In the genomic region with DNA sequence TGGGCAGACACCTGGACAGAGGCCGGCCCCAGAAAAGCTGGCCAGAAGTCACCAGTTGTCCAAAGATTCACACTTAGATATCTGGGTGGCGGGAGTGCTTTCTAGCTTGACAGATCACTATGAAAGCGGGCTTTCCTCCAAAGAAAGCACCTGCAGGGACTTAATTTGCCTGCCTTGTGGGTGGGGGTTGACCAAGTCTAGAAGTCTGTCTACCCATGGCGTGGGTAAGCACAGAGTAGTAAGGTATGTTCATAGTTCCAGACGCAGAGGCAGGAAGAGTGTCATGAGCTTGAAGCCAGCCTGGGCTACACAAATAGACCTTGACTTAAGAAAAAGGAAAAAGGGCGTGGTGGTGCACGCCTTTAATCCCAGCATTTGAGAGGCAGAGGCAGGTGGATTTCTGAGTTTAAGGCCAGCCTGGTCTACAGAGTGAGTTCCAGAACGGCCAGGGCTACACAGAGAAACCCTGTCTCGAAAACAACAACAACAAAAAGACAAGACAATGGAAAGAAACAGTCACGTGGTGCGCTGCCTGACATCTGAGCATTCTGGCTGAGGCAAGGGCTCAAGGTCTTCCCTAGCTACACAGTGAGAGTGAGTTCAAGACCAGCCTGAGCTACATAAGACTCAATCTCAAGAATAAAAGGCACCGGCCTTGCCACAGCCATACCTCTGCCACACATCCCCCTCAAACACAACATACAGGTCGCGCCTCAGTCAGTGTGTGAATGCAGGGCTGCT, we compare ENCODE assay signal across 10 mouse cellular contexts. TPM values are rescaled to one million over a fixed set of nuclear protein-coding genes. Genes with fewer than 3 reads are reported as not detected.
"Had no signal": no experiment of that assay in that cellular context is flagged by ENCODE, and none has a peak within 500 bp of the region (broad histone marks: within the 10 kb centered on the region; RNA-seq: fewer than 3 reads in every experiment).

No protein-coding gene starts in this region.

- H3K27ac ChIP-seq: left cerebral cortex, adult 2 months; limb, embryonic 10.5 days; liver, embryonic 15.5 days; midbrain, embryonic 10.5 days; neural tube, embryonic 12.5 days; stomach, embryonic 15.5 days had no signal

- H3K4me3 ChIP-seq: left cerebral cortex, adult 2 months; myocyte; neural tube, embryonic 12.5 days; stomach, embryonic 15.5 days had no signal

- H3K36me3 ChIP-seq: limb, embryonic 10.5 days; liver, embryonic 15.5 days; midbrain, embryonic 10.5 days; neural tube, embryonic 12.5 days; stomach, embryonic 15.5 days had no signal

- H3K9ac ChIP-seq: liver, embryonic 15.5 days; neural tube, embryonic 12.5 days; stomach, embryonic 15.5 days had no signal

- H3K9me3 ChIP-seq: limb, embryonic 10.5 days; liver, embryonic 15.5 days; midbrain, embryonic 10.5 days; neural tube, embryonic 12.5 days; stomach, embryonic 15.5 days had no signal

RNA-seq across cellular contexts. Expression of gene Mybpc2, which starts 2.1 kb away (rescaled TPM):
- polyA plus RNA-seq: liver, embryonic 11.5 days had no signal

RNA-seq across cellular contexts. Expression of gene Spib, which starts 5.3 kb away (rescaled TPM):
- polyA plus RNA-seq: kidney, embryonic 14.5 days; limb, embryonic 10.5 days; midbrain, embryonic 10.5 days; midbrain, embryonic 14.5 days; neural tube, embryonic 12.5 days had no signal
